Mouse (Mus musculus): ENCODE data around the gene Myom1. TPM values are rescaled to one million over a fixed set of nuclear protein-coding genes. Genes with fewer than 3 reads are reported as not detected.

Myom1 gene
- polyA plus RNA-seq, 1 experiment: 111 TPM

GRCm38 (mm10) chr17:71081986-71082385 is 79.6 kb downstream of the Myom1 start:
- Histone ChIP-seq H3K27ac (ENCODE audit: control insufficient read depth, insufficient read depth, low read depth, low read length, poor library complexity) (peak overlapping the region; percentile 8; the same call in 1 of the 2 replicates), H3K4me1 (ENCODE audit: control insufficient read depth, insufficient read depth, low read length) (no peaks in the 10 kb centered on the region; the same call in 1 of the 2 replicates), H3K4me3 (replicated peaks; ENCODE audit: control insufficient read depth, low read depth, low read length) (no peak overlapping the region)
- no peak for TF ChIP-seq CTCF (IDR thresholded peaks at IDR 0.05; ENCODE audit: control insufficient read depth, insufficient read depth, low read length)
- WGBS: 54% methylated on average over 7 of the region's 7 CpGs

- H3K4me3 ChIP-seq (replicated peaks; ENCODE audit: control insufficient read depth, low read depth, low read length): no peak overlapping the region
- H3K4me1 ChIP-seq (ENCODE audit: control insufficient read depth, insufficient read depth, low read length): peaks cover 1% of the 10 kb centered on the region; the same call in 1 of the 2 replicates
- 23% methylated on average over 4 of the region's 4 CpGs for WGBS
- TF ChIP-seq CTCF (IDR thresholded peaks at IDR 0.05; ENCODE audit: control insufficient read depth, insufficient read depth, low read length): peak; percentile 33; the same call in 1 of the 2 replicates
- TF ChIP-seq POLR2A (IDR thresholded peaks at IDR 0.05; ENCODE audit: borderline replicate concordance, control insufficient read depth, low read depth, low read length): no peak
- no peak overlapping the region for H3K27ac ChIP-seq (ENCODE audit: control insufficient read depth, insufficient read depth, low read depth, low read length, poor library complexity)
Observed at GRCm38 (mm10) chr17:71086969-71087368, 84.5 kb downstream of the Myom1 start.

- 69% methylated on average over 8 of the region's 8 CpGs for WGBS
- H3K4me1 ChIP-seq (ENCODE audit: control insufficient read depth, insufficient read depth, low read length): peaks cover 1% of the 10 kb centered on the region; the same call in 1 of the 2 replicates
- TF ChIP-seq CTCF (IDR thresholded peaks at IDR 0.05; ENCODE audit: control insufficient read depth, insufficient read depth, low read length): peak; percentile 34; the same call in 1 of the 2 replicates
- TF ChIP-seq POLR2A (IDR thresholded peaks at IDR 0.05; ENCODE audit: borderline replicate concordance, control insufficient read depth, low read depth, low read length): no peak
- H3K4me3 ChIP-seq (replicated peaks; ENCODE audit: control insufficient read depth, low read depth, low read length): no peak overlapping the region
- H3K27ac ChIP-seq (ENCODE audit: control insufficient read depth, insufficient read depth, low read depth, low read length, poor library complexity): no peak overlapping the region
Observed at GRCm38 (mm10) chr17:71087396-71088153, 85.1 kb downstream of the Myom1 start.

- TF ChIP-seq POLR2A (IDR thresholded peaks at IDR 0.05; ENCODE audit: borderline replicate concordance, control insufficient read depth, low read depth, low read length) (no peak), CTCF (IDR thresholded peaks at IDR 0.05; ENCODE audit: control insufficient read depth, insufficient read depth, low read length) (no peak)
- 86% methylated on average over 3 of the region's 3 CpGs for WGBS
- Histone ChIP-seq H3K4me1 (ENCODE audit: control insufficient read depth, insufficient read depth, low read length) (peaks cover 1% of the 10 kb centered on the region; the same call in 1 of the 2 replicates), H3K27ac (ENCODE audit: control insufficient read depth, insufficient read depth, low read depth, low read length, poor library complexity) (no peak overlapping the region), H3K4me3 (replicated peaks; ENCODE audit: control insufficient read depth, low read depth, low read length) (no peak overlapping the region)
Observed at GRCm38 (mm10) chr17:71088154-71088521, 85.7 kb downstream of the Myom1 start.

- TF ChIP-seq POLR2A (IDR thresholded peaks at IDR 0.05; ENCODE audit: borderline replicate concordance, control insufficient read depth, low read depth, low read length): no peak
- TF ChIP-seq CTCF (IDR thresholded peaks at IDR 0.05; ENCODE audit: control insufficient read depth, insufficient read depth, low read length): no peak
- Histone ChIP-seq H3K27ac (ENCODE audit: control insufficient read depth, insufficient read depth, low read depth, low read length, poor library complexity) (no peak overlapping the region), H3K4me3 (replicated peaks; ENCODE audit: control insufficient read depth, low read depth, low read length) (no peak overlapping the region), H3K4me1 (ENCODE audit: control insufficient read depth, insufficient read depth, low read length) (peaks cover 5% of the 10 kb centered on the region; the same call in 1 of the 2 replicates)
- 37% methylated on average over 9 of the region's 9 CpGs for WGBS
Observed at GRCm38 (mm10) chr17:71088991-71089434, 86.6 kb downstream of the Myom1 start.

- H3K27ac ChIP-seq (ENCODE audit: control insufficient read depth, insufficient read depth, low read depth, low read length, poor library complexity): no peak overlapping the region
- TF ChIP-seq POLR2A (IDR thresholded peaks at IDR 0.05; ENCODE audit: borderline replicate concordance, control insufficient read depth, low read depth, low read length): no peak
- TF ChIP-seq CTCF (IDR thresholded peaks at IDR 0.05; ENCODE audit: control insufficient read depth, insufficient read depth, low read length): no peak
- H3K4me3 ChIP-seq (replicated peaks; ENCODE audit: control insufficient read depth, low read depth, low read length): no peak overlapping the region
- peaks cover 5% of the 10 kb centered on the region; the same call in 1 of the 2 replicates for H3K4me1 ChIP-seq (ENCODE audit: control insufficient read depth, insufficient read depth, low read length)
- 82% methylated on average over 11 of the region's 11 CpGs for WGBS
Observed at GRCm38 (mm10) chr17:71089781-71090480, 87.5 kb downstream of the Myom1 start.

GRCm38 (mm10) chr17:71091024-71091423 is 88.6 kb downstream of the Myom1 start:
- no peak for TF ChIP-seq POLR2A (IDR thresholded peaks at IDR 0.05; ENCODE audit: borderline replicate concordance, control insufficient read depth, low read depth, low read length)
- TF ChIP-seq CTCF (IDR thresholded peaks at IDR 0.05; ENCODE audit: control insufficient read depth, insufficient read depth, low read length): no peak
- 62% methylated on average over 4 of the region's 4 CpGs for WGBS
- H3K4me3 ChIP-seq (replicated peaks; ENCODE audit: control insufficient read depth, low read depth, low read length): no peak overlapping the region
- no peak overlapping the region for H3K27ac ChIP-seq (ENCODE audit: control insufficient read depth, insufficient read depth, low read depth, low read length, poor library complexity)
- peaks cover 5% of the 10 kb centered on the region; the same call in 1 of the 2 replicates for H3K4me1 ChIP-seq (ENCODE audit: control insufficient read depth, insufficient read depth, low read length)

GRCm38 (mm10) chr17:71092341-71092740 is 89.9 kb downstream of the Myom1 start:
- H3K4me3 ChIP-seq (replicated peaks; ENCODE audit: control insufficient read depth, low read depth, low read length): no peak overlapping the region
- peaks cover 5% of the 10 kb centered on the region; the same call in 1 of the 2 replicates for H3K4me1 ChIP-seq (ENCODE audit: control insufficient read depth, insufficient read depth, low read length)
- no peak for TF ChIP-seq POLR2A (IDR thresholded peaks at IDR 0.05; ENCODE audit: borderline replicate concordance, control insufficient read depth, low read depth, low read length)
- no peak for TF ChIP-seq CTCF (IDR thresholded peaks at IDR 0.05; ENCODE audit: control insufficient read depth, insufficient read depth, low read length)
- WGBS: 84% methylated on average over 4 of the region's 4 CpGs
- H3K27ac ChIP-seq (ENCODE audit: control insufficient read depth, insufficient read depth, low read depth, low read length, poor library complexity): no peak overlapping the region
